In genomic region chr2:173454741-173455140, GRCm38 (mm10) we compare ENCODE assay signal across 20 mouse cellular contexts.
DNase-seq lines count a peak whose midpoint lies in the region; ATAC-seq and TF ChIP-seq lines count a peak whose summit lies in the region.
"Had no signal": no experiment of that assay in that cellular context is flagged by ENCODE, and none has a peak within 500 bp of the region (broad histone marks: within the 10 kb centered on the region; RNA-seq: fewer than 3 reads in every experiment).

No protein-coding gene starts in this region.

- H3K36me3 ChIP-seq in kidney, postnatal 0 days (ENCODE audit: insufficient read depth, low read length), result no peaks in the 10 kb centered on the region
- H3K36me3 ChIP-seq in kidney, embryonic 15.5 days, result no peaks in the 10 kb centered on the region
- H3K36me3 ChIP-seq: embryonic facial prominence, embryonic 12.5 days; forebrain, embryonic 15.5 days; hindbrain, embryonic 15.5 days had no signal

- H3K4me3 ChIP-seq in kidney, postnatal 0 days (replicated peaks; ENCODE audit: low read depth, low read length), result no peak overlapping the region
- no peak overlapping the region for H3K4me3 ChIP-seq in kidney, embryonic 15.5 days (replicated peaks)
- H3K4me3 ChIP-seq: embryonic facial prominence, embryonic 12.5 days; erythroblast, embryonic 14.5 days; forebrain, embryonic 15.5 days; hindbrain, embryonic 15.5 days had no signal

- H3K9ac ChIP-seq in kidney, postnatal 0 days (ENCODE audit: low read depth, low read length), result no peak overlapping the region
- H3K9ac ChIP-seq in kidney, embryonic 15.5 days, result no peak overlapping the region
- H3K9ac ChIP-seq: embryonic facial prominence, embryonic 12.5 days; forebrain, embryonic 15.5 days; hindbrain, embryonic 15.5 days had no signal

- 0 out of 2 replicates have a peak, but pooled peaks have one; percentile 14 for TF ChIP-seq CTCF in kidney, postnatal 0 days (IDR thresholded peaks at IDR 0.05; ENCODE audit: low read depth)
- peak; percentile 36 for TF ChIP-seq CTCF in Patski (IDR thresholded peaks at IDR 0.05)

- CTCF ChIA-PET in Patski (lab: Charles Lee), result interaction anchor here (2.9 kb wide), 1 partner anchor 236 kb away, joined by 8 read pairs; the partner anchor contains the start of gene Zbp1

- H3K27me3 ChIP-seq in kidney, postnatal 0 days (ENCODE audit: insufficient read depth, low read length), result no peaks in the 10 kb centered on the region
- no peaks in the 10 kb centered on the region for H3K27me3 ChIP-seq in kidney, embryonic 15.5 days
- H3K27me3 ChIP-seq in Patski, result no peaks in the 10 kb centered on the region
- H3K27me3 ChIP-seq: embryonic facial prominence, embryonic 12.5 days; forebrain, embryonic 15.5 days; hindbrain, embryonic 15.5 days had no signal

- no peak for DNase-seq in kidney, postnatal 0 days (ENCODE audit: low spot score)
- peak; percentile 40 for DNase-seq in testis, postnatal 10 days (ENCODE audit: low spot score)
- no peak for DNase-seq in testis, postnatal 14 days (ENCODE audit: low spot score)
- no peak for DNase-seq in Patski (ENCODE audit: low read depth, low spot score)
- peak; percentile 25 to 34 for DNase-seq in thymus, postnatal 36 days
- no peak for DNase-seq in Muller cell, postnatal 12 days (ENCODE audit: inconsistent ontology term)
- DNase-seq: adrenal gland, adult 8-10 months; cerebellum, adult 9-10 months; heart, postnatal 10 days; left cerebral cortex, postnatal 4 days; liver; lung, postnatal 36 days had no signal

- 90% methylated on average over 4 of the region's 4 CpGs for WGBS in kidney, postnatal 0 days
- WGBS in kidney, embryonic 15.5 days, result 90% methylated on average over 4 of the region's 4 CpGs

- H3K4me1 ChIP-seq in kidney, postnatal 0 days (replicated peaks; ENCODE audit: insufficient read depth, low read length), result 0 out of 2 replicates have a peak, but pooled peaks cover 5% of the 10 kb centered on the region
- peaks cover 13% of the 10 kb centered on the region for H3K4me1 ChIP-seq in kidney, embryonic 15.5 days
- H3K4me1 ChIP-seq: embryonic facial prominence, embryonic 12.5 days; forebrain, embryonic 15.5 days; hindbrain, embryonic 15.5 days had no signal

- no peak overlapping the region for H3K4me2 ChIP-seq in kidney, postnatal 0 days (ENCODE audit: low read length)
- no peak overlapping the region for H3K4me2 ChIP-seq in kidney, embryonic 15.5 days
- H3K4me2 ChIP-seq: embryonic facial prominence, embryonic 12.5 days; forebrain, embryonic 15.5 days; heart, embryonic 11.5 days; hindbrain, embryonic 15.5 days had no signal

- in situ Hi-C loops in Patski (cut with MboI; ENCODE audit: low pct_unique_long_range_greater_than_20kb), result loop anchor here (10.0 kb wide), 1 partner anchor 230 kb away; no protein-coding TSS in a partner anchor

- H3K27ac ChIP-seq in kidney, postnatal 0 days, result no peak overlapping the region
- H3K27ac ChIP-seq in kidney, embryonic 15.5 days, result no peak overlapping the region
- H3K27ac ChIP-seq: embryonic facial prominence, embryonic 12.5 days; forebrain, embryonic 15.5 days; hindbrain, embryonic 15.5 days had no signal

- no peaks in the 10 kb centered on the region for H3K9me3 ChIP-seq in kidney, postnatal 0 days (replicated peaks; ENCODE audit: low read length)
- H3K9me3 ChIP-seq in kidney, embryonic 15.5 days (replicated peaks), result 0 out of 2 replicates have a peak, but pooled peaks cover 5% of the 10 kb centered on the region
- H3K9me3 ChIP-seq: embryonic facial prominence, embryonic 12.5 days; forebrain, embryonic 15.5 days; hindbrain, embryonic 15.5 days had no signal

- POLR2A ChIA-PET in Patski (lab: Charles Lee), result no interaction called here

- ATAC-seq in kidney, postnatal 0 days (replicated peaks; ENCODE audit: low FRiP score, low read depth), result no peak
- no peak for ATAC-seq in kidney, embryonic 15.5 days (replicated peaks; ENCODE audit: low FRiP score)
- no peak for ATAC-seq in Patski
- ATAC-seq: forebrain, embryonic 15.5 days; intestine, embryonic 16.5 days; midbrain, embryonic 16.5 days had no signal

Comparison
In these comparisons a context has a peak if more than half of its experiments do, and no peak if none do; other contexts are left out.
1. DNase-seq: peak in testis, postnatal 10 days (single experiment) and thymus, postnatal 36 days (2 of 2); none in kidney, postnatal 0 days (single experiment), testis, postnatal 14 days (single experiment), Patski (single experiment) and Muller cell, postnatal 12 days (single experiment).